Mouse (Mus musculus): ENCODE measurements around the gene 2810408A11Rik. TPM values are rescaled to one million over a fixed set of nuclear protein-coding genes. Genes with fewer than 3 reads are reported as not detected.
A peak's percentile ranks its signal among the peaks of the same experiment; 100 is the strongest.
"Not testable (repeated sequence)": the region's sequence is repeated elsewhere in the genome, so short reads cannot be mapped to it uniquely, and the experiment has no call there.

2810408A11Rik gene
- polyA plus RNA-seq, 1 experiment from 2014 or later = 3.6 TPM

DNA sequence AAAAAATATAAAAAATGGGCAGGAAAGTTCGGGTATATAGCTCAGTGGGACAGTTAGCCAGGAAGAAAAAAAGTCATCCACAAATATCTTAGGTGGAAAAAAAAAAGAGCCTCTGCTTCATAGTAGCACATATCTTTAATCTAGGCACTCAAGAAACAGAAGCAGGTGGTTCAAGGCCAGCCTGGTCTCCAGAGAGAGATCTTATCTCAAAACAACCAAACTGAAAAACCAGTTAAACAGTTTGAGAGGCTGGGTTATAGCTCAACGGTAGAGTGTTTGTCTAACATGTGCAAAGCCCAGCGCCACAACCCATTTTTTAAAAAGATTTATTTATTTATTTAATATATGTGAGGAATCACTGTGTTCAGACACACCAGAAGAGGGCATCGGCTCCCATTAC lies 32.3 kb upstream of the 2810408A11Rik start:
- DNase-seq (ENCODE audit: low read depth, low spot score) (no peak), ATAC-seq (no peak)
- POLR2A ChIA-PET = interaction anchor here (1.0 kb wide), 1 partner anchor 51 kb away, joined by 4 read pairs; no protein-coding TSS in a partner anchor
- no peak for TF ChIP-seq CTCF (IDR thresholded peaks at IDR 0.05)
- H3K27me3 ChIP-seq = peaks cover 3% of the 10 kb centered on the region
- CTCF ChIA-PET = interaction anchor here (0.9 to 4.8 kb wide), 9 partner anchors 10 to 54 kb away, joined by 3 to 85 read pairs (median 5); partner anchors contain the start of genes 2810408A11Rik, Eif5a, Neurl4 and Slc2a4
- in situ Hi-C loops (cut with MboI; ENCODE audit: low pct_unique_long_range_greater_than_20kb) = loop anchor here (10.0 kb wide), 1 partner anchor 282 kb away; the partner anchor contains the start of gene Slc16a11

DNA sequence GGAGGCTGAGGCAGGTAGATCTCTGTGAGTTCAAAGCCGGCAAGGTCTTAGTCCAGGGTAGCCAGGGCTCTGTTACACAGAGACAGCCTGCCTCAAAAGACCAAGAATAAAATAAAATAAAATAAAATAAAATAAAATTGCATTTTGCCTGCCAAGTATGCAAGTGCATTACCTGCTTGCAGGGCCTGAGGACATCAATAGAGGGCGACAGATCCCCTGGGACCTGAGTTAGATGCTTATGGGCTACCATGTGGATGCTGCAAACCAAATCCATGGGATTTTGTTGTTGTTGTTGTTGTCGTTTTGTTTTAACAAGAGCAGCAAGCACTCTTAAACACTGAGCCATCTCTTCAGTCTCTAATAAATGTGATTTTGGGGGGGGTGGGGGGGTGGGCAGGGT lies 31.5 kb upstream of the 2810408A11Rik start:
- in situ Hi-C loops (cut with MboI; ENCODE audit: low pct_unique_long_range_greater_than_20kb) = loop anchor here (10.0 kb wide), 1 partner anchor 283 kb away; the partner anchor contains the start of gene Slc16a11
- DNase-seq (ENCODE audit: low read depth, low spot score) (no peak), ATAC-seq (no peak)
- TF ChIP-seq CTCF (IDR thresholded peaks at IDR 0.05) = peak; percentile 59
- CTCF ChIA-PET = interaction anchor here (1.1 to 4.8 kb wide), 5 partner anchors 9 to 24 kb away, joined by 3 to 85 read pairs (median 6); partner anchors contain the start of genes Eif5a and Slc2a4
- H3K27me3 ChIP-seq = peaks cover 3% of the 10 kb centered on the region
- POLR2A ChIA-PET = interaction anchor here (1.0 kb wide), 1 partner anchor 51 kb away, joined by 4 read pairs; no protein-coding TSS in a partner anchor

DNA sequence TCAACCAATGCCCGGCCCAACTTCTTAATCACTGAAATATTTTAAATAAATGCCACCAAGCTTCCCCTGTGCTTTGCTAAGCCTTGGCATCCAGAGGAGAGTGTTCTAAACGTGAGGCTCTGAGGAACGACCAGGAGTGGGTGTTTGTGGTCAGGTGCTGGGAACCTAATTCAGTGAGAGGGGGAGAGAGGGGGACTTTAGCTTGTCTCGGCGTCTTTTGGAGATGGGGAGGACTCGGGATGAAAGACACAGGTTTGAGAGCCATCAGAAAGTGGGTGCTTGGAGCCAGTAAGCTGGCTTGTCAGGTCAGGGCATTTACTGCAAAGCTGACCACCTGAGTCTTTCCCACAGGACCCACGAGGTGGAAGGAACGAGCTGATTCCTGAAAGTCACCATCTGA lies 31.0 kb upstream of the 2810408A11Rik start:
- in situ Hi-C loops (cut with MboI; ENCODE audit: low pct_unique_long_range_greater_than_20kb) = loop anchor here (10.0 kb wide), 1 partner anchor 283 kb away; the partner anchor contains the start of gene Slc16a11
- CTCF ChIA-PET = interaction anchor here (1.1 to 4.8 kb wide), 4 partner anchors 8 to 24 kb away, joined by 3 to 85 read pairs (median 24); partner anchors contain the start of genes Eif5a and Slc2a4
- DNase-seq (ENCODE audit: low read depth, low spot score) = no peak
- no peak for TF ChIP-seq CTCF (IDR thresholded peaks at IDR 0.05)
- peaks cover 3% of the 10 kb centered on the region for H3K27me3 ChIP-seq
- POLR2A ChIA-PET = no interaction called here
- ATAC-seq = no peak

- ATAC-seq = no peak
- no peak for DNase-seq (ENCODE audit: low read depth, low spot score)
- no peak for TF ChIP-seq CTCF (IDR thresholded peaks at IDR 0.05)
- in situ Hi-C loops (cut with MboI; ENCODE audit: low pct_unique_long_range_greater_than_20kb) = loop anchor here (10.0 kb wide), 1 partner anchor 284 kb away; the partner anchor contains the start of gene Slc16a11
- POLR2A ChIA-PET = no interaction called here
- CTCF ChIA-PET = interaction anchor here (2.1 to 4.8 kb wide), 3 partner anchors 8 to 25 kb away, joined by 5 to 85 read pairs (median 43); partner anchors contain the start of genes Eif5a and Slc2a4
- H3K27me3 ChIP-seq = peaks cover 3% of the 10 kb centered on the region
These were observed 30.3 kb upstream of the 2810408A11Rik start for GRCm38 (mm10) chr11:69930967-69931537.

GRCm38 (mm10) chr11:69930176-69930575 lies 29.4 kb upstream of the 2810408A11Rik start:
- POLR2A ChIA-PET = interaction anchor here (0.7 kb wide), 1 partner anchor 264 kb away, joined by 5 read pairs; the partner anchor contains the start of gene Cd68
- ATAC-seq; H3K27me3 ChIP-seq; CTCF ChIA-PET; DNase-seq (ENCODE audit: low read depth, low spot score): not testable (repeated sequence)
- in situ Hi-C loops (cut with MboI; ENCODE audit: low pct_unique_long_range_greater_than_20kb) = loop anchor here (10.0 kb wide), 1 partner anchor 285 kb away; the partner anchor contains the start of gene Slc16a11

DNA sequence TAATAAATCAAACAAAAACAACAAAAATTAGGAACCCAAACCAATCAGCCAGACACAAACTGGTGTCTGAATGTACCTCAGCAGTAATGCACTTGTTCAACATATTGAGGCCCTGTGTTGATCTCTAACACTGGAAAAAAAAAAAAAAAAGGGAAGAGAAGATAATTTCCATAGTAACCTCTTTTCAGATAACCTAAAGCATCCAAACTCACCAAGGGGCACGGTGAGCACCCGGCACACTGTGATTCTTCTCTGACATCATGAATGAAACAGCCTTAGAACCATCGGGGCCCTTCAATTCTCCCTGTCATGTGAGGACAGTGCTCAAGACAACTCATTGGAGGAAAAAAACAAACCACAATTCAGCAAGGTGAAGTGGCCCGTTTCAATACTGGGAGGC lies 28.9 kb upstream of the 2810408A11Rik start:
- TF ChIP-seq CTCF (IDR thresholded peaks at IDR 0.05) = no peak
- in situ Hi-C loops (cut with MboI; ENCODE audit: low pct_unique_long_range_greater_than_20kb) = loop anchor here (10.0 kb wide), 1 partner anchor 285 kb away; the partner anchor contains the start of gene Slc16a11
- CTCF ChIA-PET = interaction anchor here (2.8 kb wide), 1 partner anchor 19 kb away, joined by 11 read pairs; no protein-coding TSS in a partner anchor
- POLR2A ChIA-PET = interaction anchor here (0.7 kb wide), 1 partner anchor 264 kb away, joined by 5 read pairs; the partner anchor contains the start of gene Cd68
- peaks cover 3% of the 10 kb centered on the region for H3K27me3 ChIP-seq
- ATAC-seq (no peak), DNase-seq (ENCODE audit: low read depth, low spot score) (no peak)

GRCm38 (mm10) chr11:69927501-69927900 lies 26.7 kb upstream of the 2810408A11Rik start:
- POLR2A ChIA-PET = interaction anchor here (0.6 kb wide), 1 partner anchor 598 kb away, joined by 9 read pairs; the partner anchor contains the start of gene Psmb6
- peaks cover 3% of the 10 kb centered on the region for H3K27me3 ChIP-seq
- no peak for TF ChIP-seq CTCF (IDR thresholded peaks at IDR 0.05)
- ATAC-seq = no peak
- no peak for DNase-seq (ENCODE audit: low read depth, low spot score)
- in situ Hi-C loops (cut with MboI; ENCODE audit: low pct_unique_long_range_greater_than_20kb) = no loop called here
- CTCF ChIA-PET = interaction anchor here (2.8 kb wide), 1 partner anchor 21 kb away, joined by 11 read pairs; no protein-coding TSS in a partner anchor

GRCm38 (mm10) chr11:69922796-69923195 lies 22.0 kb upstream of the 2810408A11Rik start:
- POLR2A ChIA-PET = no interaction called here
- no peak for TF ChIP-seq CTCF (IDR thresholded peaks at IDR 0.05)
- CTCF ChIA-PET = interaction anchor here (1.2 to 6.0 kb wide), 5 partner anchors 10 to 44 kb away, joined by 3 to 43 read pairs (median 6); no protein-coding TSS in a partner anchor
- no peak for ATAC-seq
- in situ Hi-C loops (cut with MboI; ENCODE audit: low pct_unique_long_range_greater_than_20kb) = no loop called here
- DNase-seq (ENCODE audit: low read depth, low spot score) = no peak
- H3K27me3 ChIP-seq = no peaks in the 10 kb centered on the region

DNA sequence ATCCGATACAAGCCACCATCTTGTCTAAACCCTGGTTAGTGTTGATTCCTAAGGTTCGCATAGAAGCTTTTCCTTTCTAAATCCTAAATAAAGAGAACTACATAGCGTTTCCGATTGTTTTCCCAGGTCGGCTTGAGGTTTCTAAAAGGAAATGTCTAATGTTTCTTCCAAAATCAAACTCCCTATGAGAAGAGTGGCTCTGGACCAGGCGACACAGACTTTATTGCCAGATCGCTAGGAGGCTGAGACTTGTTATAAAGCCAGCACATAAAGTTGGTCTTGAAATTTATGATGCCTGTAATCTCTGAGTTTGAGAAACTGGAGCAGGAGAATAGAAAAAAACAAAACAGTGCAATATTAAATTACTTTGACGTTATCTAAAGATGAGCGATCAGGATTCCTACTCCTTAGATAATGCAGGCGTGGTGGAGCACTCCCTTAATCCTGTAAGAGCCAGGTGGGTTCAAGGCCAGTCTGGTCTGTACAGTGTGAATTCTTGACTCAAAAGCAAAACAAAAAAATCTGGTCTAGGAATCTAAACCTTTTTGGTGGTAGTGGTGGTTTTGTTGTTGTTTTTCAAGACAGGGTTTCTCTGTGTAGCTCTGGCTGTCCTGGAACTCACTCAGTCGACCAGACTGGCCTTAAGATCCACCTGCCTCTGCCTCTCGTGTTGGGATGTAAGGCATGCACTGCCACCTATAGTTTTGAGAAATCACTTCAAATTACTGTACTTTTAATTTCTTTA lies 21.4 kb upstream of the 2810408A11Rik start:
- CTCF ChIA-PET = interaction anchor here (1.2 to 6.0 kb wide), 4 partner anchors 11 to 43 kb away, joined by 3 to 43 read pairs (median 7); no protein-coding TSS in a partner anchor
- no peaks in the 10 kb centered on the region for H3K27me3 ChIP-seq
- in situ Hi-C loops (cut with MboI; ENCODE audit: low pct_unique_long_range_greater_than_20kb) = no loop called here
- DNase-seq (ENCODE audit: low read depth, low spot score) (no peak), ATAC-seq (no peak)
- POLR2A ChIA-PET = interaction anchor here (0.7 to 2.6 kb wide), 3 partner anchors 15 to 734 kb away, joined by 3 to 7 read pairs (median 5); no protein-coding TSS in a partner anchor
- no peak for TF ChIP-seq CTCF (IDR thresholded peaks at IDR 0.05)
